Mouse (Mus musculus) thymus, postnatal 4 days (tissue): ENCODE results near the gene Bex2.

Source experiments
- DNase-seq: peaks from one replicate; pipeline ENCODE4 v3.0.0; 2021

Gene Bex2

DNA sequence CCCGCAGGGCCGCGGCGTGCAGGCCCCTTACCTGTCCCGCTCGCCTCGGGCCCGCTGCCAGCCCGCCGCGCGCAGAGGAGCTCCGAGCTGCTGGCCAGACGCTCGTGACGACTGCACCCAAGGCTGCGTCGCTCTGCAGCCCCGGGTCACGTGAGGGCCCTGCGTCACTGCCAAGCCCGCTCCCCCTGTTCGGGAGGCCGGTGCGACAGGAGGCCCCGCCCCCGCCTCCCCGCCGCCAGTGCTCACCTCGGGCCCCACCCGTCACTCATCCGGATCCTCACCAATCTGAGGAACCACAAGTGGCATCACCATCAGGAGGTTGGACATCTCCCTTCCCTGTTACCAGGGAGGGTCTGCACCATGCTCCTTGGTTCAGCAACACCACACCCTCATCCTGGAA is at the start of gene Bex2:
Gene Bex2 (minus strand): TSS at position 217 of the 400 bp plus-strand sequence.
- peak; percentile 34 for DNase-seq

DNA sequence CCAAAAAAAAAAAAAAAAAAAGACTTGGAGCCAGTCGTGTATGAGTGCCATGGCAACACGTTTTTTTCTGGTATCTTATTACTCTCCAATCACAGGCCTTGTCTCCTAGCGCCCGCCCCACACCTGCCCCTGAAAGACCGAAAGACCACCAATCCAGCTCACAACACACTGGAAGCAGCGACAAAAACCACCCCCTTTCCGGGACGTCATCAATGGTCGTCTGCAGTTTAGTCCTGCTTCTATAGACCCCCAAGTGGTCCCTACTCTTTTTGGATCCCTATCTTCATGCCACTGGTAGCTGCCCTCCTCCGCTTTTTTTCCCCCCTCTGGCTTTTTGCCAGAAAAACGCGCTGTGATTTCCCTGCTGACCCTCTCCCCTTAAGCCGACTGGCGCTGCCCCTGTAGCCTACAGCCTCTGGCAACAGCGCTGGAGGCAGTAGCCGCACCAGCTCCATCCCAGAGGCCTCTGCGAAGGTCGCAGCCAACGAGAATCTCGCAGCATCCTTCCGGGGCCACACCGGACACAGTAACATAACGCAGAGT is 47.5 kb upstream of the Bex2 start:
- no peak for DNase-seq

DNA sequence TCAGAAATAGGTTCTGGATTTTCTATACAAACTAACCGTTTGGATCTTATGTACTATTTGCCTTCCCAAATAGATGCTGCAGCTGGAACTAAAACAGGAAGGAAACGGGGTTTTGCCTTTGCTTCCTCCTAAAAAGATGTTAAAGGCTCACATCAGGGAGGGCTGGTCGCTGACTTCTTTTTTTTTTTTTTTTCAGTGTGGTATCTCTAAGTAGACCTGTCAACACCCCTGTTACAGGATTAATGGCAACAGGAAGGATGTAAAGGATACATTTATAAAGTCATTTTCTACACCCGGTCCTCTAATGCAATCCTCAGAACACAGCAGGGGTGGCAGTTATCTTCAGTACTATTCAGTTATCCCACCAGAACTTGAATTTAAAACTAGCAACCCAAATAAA is 47.0 kb upstream of the Bex2 start:
- no peak for DNase-seq

DNA sequence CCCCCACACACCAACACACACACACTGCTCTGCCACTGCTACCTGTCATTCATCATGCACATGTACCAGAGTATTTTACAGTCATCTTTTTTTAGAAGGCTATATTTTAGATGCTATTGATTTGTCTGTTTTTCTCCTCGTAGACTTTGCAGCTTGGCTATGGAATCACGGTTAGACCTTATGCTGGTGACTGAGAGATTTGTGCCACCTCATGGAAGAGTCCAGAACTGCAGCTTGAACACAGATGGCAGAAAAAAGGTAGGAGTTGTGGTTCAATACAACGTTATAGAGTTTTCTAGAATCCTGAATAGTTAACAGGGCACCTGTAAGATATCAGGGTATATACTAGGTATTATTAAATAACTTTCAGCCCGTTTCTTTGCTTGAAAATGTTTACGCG is 39.9 kb upstream of the Bex2 start:
- peak; percentile 39 for DNase-seq

DNA sequence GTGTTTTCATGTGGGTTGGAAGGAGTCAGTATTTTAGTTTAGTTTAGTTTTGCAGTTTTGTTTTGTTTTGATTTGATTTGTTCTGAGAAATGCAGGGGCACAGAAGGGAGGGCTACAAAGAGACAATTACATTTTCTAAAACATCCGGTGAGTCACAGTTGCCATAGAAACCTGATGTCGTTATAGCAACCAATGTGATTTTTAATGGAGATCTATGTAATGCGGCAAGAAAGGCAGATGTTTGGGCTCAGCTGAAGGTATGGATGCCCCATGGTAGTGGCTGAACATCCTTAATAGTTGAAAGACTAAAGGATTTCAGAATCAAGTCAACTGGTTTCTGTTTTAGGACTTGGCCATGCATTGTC is 36.7 kb upstream of the Bex2 start:
- no peak for DNase-seq

DNA sequence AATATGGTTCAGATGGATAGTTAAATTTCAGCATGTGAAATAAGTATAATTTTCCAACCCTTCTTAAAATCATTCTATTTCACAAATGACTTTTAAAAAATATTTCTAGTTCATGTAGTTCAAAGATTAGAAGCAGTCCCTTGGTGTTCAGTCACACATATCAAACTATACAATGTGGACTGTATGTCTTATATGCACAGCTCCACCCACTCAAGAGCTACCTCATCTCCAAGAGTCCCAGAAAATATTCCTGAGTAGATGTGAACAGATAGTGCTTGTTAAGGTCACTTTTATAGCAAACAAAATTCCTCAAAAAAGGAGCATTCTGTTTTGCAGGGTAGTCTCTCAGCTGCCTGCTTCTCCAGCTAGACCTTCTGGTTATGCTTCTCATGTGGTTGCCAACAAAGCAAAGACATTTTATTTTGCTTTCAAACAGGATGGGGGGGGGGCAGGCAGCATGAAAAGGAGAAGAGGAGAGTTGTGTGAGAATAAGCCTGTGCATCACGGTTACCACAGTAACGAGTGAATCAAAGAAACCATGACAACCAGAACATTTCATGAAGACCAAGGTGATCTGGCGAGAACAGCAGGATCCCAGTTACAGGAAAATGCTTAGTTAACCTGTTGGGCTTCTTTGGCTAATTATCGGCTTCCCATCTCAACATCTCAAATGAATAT is 36.1 kb upstream of the Bex2 start:
- DNase-seq, result no peak

DNA sequence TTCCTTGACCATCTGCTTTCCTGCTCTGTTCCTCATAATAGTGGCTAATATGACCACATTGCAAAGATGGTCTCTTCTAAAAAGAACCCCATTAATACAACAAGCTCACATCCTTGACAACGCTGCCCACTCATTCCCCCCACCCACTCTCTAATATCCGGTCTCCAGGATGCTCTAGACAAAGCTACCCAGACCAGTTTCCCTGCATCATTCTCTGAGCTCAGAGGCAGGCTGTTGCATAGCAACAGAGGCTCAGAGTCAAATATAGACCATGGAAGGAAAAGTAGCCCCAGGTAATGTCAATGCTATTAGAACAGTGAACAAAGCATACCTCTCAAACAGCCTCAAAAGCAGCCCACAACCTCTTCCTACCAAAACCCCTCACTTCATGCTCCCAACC is 26.4 kb upstream of the Bex2 start:
- no peak for DNase-seq

DNA sequence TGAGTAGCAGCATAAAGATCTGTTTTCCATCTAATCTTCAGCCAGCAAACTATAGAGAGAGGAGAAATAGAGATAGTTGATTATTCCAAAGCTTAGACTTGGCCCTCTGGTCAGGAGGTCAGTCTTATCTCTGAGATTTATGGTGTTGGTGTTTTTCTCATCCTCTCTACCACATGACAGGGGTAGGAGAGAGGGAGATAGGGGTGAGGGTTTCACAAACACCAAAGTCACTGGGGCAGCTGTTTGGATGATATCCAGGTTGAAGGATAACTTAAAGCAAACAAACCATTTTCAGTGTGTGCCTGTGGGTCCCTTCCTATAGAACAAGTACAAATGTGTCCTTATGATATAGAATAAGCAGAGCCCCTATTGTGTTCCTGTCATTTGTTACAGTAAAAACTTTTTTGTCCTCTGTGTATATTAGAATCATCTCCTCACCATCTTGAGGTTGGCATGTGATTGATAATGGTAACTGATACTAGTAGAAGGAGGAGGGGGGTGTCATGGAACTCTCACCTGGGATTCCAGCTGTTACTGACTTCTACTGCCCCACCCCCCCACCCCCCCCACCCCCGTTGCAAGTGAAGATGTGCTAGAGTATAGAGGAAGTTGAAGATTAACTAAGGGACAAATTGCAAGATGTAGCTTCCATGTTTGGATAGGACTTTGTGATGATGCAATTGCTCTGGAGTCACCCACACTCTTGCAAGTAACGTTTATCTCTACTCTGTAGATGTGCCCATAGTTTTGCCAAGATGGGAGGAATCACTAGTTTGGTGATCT is 24.7 kb upstream of the Bex2 start:
- no peak for DNase-seq

DNA sequence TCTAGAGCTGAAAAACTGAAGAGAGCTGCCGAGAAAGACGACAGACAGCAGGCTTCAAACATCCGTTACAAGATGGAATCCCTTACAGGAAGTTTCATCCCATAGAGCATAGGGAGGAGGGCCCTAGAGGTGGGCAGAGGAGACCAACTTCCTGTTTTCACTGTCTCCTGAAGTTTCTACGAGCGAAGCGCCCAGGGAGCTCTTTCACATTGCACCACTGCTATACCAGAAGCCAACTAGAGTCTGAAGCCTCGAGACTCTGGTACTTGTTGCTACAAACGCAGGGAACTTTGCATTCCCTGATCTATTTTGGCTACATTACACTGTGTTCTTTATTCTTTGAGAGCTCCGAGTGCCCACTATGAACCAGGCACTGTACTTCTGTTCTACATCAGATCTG is 17.1 kb upstream of the Bex2 start, which contains the start of gene Nxf3:
Gene Nxf3 (minus strand): TSS at position 101 of the 400 bp plus-strand sequence.
- DNase-seq, result no peak

DNA sequence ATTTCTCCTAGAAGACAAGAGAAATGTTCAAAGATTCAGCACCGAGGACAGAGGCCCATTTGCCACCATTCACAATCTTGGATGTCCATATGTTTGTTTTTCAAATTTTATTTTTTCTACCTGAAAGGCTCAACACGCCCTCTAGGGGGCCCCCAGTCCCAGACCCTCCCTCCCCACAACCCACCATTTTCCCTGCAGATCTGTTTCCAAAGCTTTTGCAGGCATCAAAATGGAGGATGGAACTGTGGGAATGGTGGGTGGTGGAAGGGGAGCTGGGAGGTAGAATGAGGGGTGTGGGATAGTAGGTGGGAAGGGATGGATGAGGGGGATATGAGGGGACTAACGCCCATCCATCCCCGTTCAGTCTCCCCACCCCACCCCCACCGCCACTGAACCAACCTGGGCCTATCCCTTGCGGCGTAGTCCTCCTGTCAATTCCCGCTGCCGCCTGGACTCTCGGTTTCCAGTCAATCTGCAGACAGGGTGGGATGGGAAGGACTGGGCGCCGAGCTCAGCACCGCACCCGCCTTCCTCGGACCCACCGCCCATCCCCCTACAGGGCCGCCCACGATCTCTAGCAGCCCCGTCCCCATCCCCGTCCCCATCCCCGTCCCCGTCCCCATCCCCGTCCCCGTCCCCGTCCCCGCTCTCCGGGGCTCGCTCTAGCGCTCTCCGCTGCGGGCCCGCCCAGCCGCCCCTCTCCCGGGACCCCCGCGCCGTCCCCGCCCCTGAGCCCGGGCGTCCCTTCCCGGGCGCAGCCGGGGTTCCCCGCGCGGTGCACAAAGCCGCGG is 640 bp downstream of the Bex2 start:
- peak; percentile 37 for DNase-seq

DNA sequence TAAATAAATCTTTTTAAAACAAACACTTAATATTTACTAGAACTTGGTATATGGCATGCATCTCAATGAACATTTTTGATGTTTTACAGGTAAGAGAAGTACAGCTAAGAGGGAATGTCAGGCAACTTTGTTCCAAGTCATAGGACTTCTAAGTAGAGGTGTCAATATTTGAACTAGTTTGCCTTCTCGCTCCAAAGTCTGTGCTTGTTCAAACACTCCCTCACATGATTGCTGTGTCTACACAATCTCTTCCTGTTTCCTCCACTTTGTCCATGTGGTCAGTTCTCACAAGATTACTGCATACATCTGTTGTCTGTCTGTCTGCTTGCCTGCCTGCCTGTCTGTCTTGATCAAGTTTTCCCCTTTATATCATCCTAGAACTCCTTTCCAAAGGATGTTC is 7.3 kb downstream of the Bex2 start:
- DNase-seq, result no peak

DNA sequence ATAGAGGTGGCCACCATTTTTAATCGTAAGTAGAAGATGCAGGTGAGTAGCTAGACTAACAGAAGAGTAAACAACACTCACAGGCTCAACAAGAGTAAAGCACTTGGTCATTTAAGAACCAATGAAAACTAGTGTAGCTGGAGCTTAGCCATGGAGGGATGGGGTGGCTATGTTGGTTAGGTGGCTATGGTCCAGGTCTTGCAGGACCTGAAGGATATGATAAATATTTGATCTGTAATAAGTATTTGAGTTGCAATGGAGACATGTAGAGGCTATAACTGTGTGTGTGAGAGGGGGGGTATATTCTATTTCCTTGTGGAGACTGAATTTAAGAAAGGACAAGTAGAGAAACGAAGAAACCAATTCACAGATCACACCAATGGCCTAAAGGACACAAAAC is 16.8 kb downstream of the Bex2 start:
- no peak for DNase-seq

DNA sequence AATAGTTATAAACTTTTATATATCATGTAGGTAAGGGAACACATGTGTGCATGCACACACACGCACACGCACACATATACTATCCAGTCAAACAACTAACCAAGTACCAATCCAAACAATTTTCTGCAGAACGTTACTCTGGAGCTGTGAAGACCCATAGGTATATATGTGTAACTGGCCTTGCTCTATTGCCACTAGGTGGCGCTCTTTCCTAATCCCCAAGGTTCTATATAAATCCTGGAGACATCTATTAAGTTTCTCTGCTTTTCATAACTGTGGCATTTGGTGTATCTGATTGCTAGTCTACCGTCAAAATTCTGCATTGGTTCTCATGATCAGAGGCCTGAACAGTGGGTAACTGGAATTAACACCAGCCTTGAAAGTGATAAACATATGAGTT is 20.5 kb downstream of the Bex2 start:
- DNase-seq, result peak; percentile 60

DNA sequence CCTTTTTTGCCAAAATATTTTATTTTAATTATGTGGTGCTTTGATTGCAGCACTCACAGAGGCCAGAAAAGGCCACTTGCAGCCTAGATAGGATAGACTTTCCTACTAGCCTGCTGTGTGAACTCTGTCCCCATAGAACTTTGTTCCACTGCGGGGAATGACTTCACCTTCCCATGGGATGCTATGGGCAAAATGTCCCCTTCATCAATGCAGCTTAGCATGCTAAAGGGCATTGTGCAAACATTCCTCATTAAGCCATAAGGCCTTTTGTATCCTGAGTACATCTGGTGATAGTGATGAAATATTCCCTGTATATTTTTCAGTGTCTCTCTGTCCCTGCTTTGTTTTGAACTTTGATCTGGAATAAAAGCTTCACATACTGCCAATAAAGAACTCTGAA is 24.3 kb downstream of the Bex2 start:
- DNase-seq, result no peak

DNA sequence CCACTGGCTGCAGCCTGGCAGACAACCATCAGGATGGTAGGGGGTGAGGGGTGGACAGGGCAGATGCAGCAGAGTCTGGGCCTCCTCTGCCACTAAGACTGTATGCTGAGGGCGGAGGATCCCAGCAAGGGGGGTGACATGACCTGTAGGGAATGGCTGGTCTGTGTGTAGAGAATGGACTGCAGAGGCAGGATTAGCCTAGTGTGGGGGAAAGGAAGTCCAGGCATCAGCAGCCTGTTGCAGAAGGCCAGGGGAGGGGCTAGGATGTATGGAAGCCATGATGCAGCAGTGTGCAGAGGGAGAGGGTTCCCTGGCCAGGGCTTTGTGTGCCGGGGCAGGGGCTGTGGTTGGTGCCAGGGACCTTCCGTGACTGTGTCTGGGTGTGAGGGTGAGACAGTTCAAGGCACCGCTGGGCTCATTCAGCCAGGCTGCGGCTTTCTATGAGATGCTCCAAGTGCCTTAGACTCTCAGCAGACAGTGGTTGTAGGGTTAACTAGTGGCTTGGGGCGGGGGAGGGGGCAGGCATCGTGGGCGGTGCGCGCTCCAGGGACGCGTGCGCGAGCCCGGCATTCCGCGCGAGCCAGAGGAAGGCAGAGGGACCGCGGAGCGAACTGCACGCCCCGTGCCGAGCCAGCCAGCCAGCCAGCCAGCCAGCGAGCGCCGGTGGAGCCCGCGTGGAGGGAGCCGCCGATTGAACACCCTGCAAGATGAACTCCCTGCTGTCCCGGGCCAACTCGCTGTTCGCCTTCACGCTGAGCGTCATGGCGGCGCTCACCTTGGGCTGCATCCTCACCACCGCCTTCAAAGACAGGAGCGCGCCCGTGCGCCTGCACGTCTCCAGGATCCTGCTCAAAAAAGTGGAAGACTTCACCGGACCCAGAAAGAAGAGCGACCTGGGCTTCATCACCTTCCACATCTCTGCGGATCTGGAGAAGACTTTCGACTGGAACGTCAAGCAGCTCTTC is 35.0 kb downstream of the Bex2 start, which contains the start of gene Arxes1:
Gene Arxes1 (plus strand): TSS at position 569 of the 965 bp plus-strand sequence.
- DNase-seq, result peak; percentile 11

DNA sequence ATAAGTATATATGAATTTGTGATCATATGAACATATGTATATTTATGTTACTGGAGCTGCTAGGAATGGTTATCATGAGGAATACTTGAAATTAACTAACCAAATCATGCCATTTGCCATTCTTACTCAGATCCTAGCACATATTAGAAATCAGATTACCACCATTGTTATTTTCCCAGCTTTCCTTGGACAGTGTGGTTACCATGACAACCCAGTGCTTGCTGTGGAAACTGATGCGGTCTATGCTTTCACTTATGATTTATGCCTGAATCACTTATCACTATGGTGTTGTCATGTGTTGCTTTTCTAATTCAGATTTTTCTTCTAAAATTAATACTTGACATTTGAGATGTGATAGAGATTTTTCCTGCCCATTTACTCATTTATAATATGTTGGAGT is 37.7 kb downstream of the Bex2 start:
- no peak for DNase-seq
